Mouse (Mus musculus) mouse embryonic stem cell (cell line): ENCODE measurements around the gene Slc5a2.

Experiments used
- in situ Hi-C, 2 experiments: fragments of 300-500 bp; cut with MboI; formaldehyde crosslinking; loops; 1 replicate in 1 of 2; 3 replicates in 1 of 2; pipeline ENCODE4 v1.14.3; 2019 to 2020; ENCODE audit warnings: low sequenced_read_pairs in 2 of 2, low pct_unique_long_range_greater_than_20kb in 1 of 2, mixed read lengths in 1 of 2; ENCODE audit not compliant: unreplicated experiment in 1 of 2

Slc5a2 gene

GRCm38 (mm10) chr7:128265411-128265810, at the start of gene Slc5a2:
Gene Slc5a2, plus strand, starts transcription at chr7:128265657.
- in situ Hi-C loops = no loop called here

DNA sequence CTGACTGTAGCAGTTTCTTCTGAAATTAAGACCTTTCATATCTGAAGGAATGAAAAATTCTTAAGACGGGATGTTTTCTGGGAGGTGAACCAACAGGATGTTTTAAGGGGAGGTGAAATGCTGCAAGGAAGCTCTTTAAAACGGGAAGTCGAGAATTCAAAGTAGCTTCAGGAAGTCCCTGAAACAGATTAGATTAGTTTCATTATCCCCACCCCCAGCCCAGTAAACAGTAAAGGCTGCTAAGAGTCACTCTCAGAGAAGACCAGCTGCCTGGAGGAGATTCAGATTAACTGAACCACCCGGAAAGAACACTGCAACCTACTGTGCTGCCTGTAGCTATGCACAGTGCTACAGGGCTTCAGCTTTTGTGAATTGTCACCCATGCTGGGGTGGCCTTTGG, 45.5 kb upstream of the Slc5a2 start:
- in situ Hi-C loops = no loop called here

DNA sequence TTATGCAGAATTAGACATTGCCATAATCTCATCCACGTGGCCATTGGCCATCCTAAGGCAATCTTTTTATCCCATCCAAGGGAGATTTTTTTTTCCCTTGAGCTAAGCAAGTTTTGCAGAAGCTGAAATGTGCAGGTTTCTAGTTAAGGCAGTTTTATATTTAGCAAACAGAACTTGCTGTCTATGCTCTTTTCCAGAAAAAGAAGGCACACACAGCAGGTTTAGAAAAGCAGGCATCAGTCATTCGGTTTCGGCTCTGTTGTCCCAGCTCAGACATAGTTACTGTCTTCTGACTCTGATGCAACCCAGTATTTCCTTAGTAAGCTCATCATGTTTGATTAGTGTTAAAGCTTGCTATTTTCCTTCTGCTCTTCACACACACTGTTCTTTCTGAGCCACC, 44.5 kb upstream of the Slc5a2 start:
- in situ Hi-C loops = no loop called here

- in situ Hi-C loops = no loop called here
Observed at GRCm38 (mm10) chr7:128231741-128232140, 33.7 kb upstream of the Slc5a2 start.

GRCm38 (mm10) chr7:128234796-128235195, 30.7 kb upstream of the Slc5a2 start:
- in situ Hi-C loops = no loop called here

DNA sequence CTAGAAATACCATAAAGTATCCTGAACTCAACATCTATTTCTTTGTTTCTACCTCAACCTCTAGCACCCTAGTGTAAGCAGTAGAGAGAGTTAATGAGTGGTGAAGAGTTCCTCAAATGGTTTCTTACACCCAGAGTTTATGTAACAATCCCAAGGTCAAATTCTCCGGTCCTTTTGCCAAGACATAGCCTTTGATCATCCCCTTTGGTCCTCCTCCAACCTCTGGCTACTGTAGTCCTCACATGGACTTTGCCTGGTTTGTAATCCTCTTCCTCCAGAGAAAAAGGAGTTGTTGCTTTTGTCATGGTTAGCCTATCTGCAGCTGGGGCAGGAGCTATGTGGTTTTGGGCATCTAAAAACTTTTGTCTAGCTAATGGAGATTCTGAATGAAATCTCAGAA, 30.0 kb upstream of the Slc5a2 start:
- in situ Hi-C loops = no loop called here

DNA sequence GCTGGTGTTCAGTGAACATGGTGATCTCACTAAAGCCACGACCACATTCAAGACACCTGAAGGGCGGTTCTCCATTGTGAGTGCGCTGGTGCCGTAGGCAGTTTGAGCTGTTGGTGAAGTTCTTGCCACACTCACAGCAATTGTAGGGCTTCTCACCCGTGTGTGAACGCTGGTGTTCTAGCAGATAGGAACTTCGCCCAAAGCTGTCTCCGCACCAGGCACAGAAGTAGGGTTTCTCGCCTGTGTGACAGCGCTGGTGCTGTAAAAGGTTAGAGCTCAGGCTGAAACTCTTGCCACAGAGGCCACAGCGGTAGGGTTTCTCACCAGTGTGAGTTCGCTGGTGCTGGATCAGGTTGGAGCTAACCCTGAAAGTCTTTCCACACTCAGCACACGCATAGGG, 29.0 kb upstream of the Slc5a2 start:
- in situ Hi-C loops = no loop called here

DNA sequence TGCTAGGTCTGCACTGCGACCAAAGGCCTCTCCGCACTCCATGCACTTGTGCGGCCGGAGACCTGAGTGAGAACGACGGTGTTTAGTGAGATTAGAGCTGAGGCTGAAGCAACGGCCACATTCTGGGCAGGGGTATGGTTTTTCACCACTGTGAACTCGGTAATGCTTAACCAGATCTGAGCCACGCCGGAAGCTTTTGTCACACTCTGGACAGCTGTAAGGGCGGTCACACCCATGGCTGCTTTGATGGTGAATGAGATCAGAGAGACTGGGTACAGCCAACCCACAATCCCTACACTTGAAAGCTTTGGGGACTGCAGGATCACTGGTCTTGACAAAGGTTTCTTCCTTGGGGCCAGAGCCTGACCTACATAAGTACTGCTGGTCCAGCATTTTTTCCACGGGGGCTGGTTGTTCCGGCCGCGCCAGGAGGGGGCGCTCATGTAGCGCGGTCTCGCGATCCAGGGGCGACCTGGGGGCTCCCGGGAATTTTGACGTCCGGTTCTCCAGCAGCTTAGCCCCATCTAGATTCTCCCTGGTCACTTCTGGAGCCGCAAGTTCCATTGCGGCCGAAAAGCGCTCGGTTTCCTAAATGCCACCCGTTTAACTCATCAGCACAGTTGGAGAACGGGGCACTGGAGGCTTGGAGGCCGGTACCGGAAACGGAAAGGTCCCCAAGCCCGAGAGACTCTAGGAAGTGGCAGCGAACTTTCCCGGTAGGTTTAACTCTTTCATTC, 28.4 kb upstream of the Slc5a2 start, which contains the start of gene Armc5:
Armc5 (plus strand) TSS at position 487 of the 737 bp plus-strand sequence.
- in situ Hi-C loops = no loop called here

DNA sequence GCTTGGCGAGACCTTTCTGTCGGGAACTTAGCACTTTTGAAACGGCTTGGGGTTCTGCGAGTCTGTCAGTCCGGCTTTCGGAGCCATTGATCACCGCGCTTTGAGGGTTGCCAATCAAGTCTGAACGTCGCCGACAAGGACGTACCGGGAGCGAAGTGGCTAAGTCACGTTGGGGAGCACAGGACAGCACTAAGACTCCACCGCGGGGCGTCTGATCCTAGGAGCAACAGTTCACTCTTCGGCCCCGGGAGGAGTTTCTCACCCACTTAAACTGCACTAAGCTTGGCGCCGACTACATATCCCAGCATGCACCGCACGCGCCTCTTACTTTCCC, 27.9 kb upstream of the Slc5a2 start:
- in situ Hi-C loops = no loop called here

- in situ Hi-C loops = no loop called here
Observed at GRCm38 (mm10) chr7:128237927-128238778, 27.3 kb upstream of the Slc5a2 start, which contains the start of gene 9130023H24Rik. Gene 9130023H24Rik, minus strand, starts transcription at chr7:128238031.

- in situ Hi-C loops = no loop called here
Observed at GRCm38 (mm10) chr7:128238991-128239390, 26.5 kb upstream of the Slc5a2 start.

GRCm38 (mm10) chr7:128240131-128240784, 25.2 kb upstream of the Slc5a2 start:
- in situ Hi-C loops = loop anchor here (5.0 to 10.0 kb wide), 2 partner anchors 55 to 107 kb away; partner anchors contain the start of gene BC017158 (in 1 of the 2)

DNA sequence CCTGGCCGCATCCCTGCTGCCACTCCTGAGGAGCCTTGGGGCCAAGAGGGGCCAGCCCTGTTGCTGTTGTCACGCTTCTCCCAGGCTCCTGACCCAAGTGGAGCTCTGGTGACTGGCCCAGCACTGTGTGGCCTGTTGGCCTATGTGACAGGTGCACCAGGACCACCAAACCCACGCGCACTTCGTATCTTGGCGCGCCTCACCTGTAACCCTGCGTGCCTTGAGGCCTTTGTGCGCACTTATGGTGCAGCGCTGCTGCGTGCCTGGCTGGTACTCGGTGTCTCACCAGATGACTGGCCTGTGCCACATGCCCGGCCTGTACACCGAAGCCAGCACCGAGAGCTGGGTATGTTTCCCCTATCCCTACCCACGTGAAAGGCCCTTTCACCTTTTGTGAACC, 23.1 kb upstream of the Slc5a2 start:
- in situ Hi-C loops = loop anchor here (5.0 to 10.0 kb wide), 2 partner anchors 52 to 105 kb away; partner anchors contain the start of gene BC017158 (in 1 of the 2)

GRCm38 (mm10) chr7:128243921-128244320, 21.5 kb upstream of the Slc5a2 start:
- in situ Hi-C loops = loop anchor here (5.0 to 10.0 kb wide), 2 partner anchors 51 to 103 kb away; partner anchors contain the start of gene BC017158 (in 1 of the 2)

DNA sequence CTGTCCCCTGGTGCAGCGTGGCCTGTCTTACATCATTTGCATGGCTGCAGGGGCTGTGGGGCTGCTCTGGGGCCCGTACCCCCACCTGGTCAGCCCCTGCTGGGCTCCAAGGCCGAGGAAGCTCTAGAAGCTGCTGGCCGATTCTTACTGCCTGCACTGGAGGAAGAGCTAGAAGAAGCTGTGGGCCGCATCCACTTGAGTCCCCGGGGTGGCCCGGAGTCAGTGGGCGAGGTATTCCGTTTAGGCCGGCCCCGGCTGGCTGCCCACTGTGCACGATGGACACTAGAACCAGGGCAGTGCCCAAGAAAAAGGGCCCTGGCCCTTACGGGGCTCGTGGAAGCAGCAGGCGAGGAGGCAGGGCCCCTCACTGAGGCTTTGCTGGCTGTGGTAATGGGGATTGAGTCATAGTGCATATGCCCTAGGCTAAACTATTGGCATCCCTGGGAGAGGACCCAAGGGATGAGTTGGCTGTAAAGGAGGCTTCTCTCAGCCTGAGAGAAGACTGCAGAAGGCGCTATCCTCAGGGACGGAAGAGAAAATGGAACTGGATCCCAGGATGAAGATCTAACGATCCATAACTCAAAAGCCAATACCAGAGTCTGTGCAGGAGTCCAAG, 20.9 kb upstream of the Slc5a2 start:
- in situ Hi-C loops = loop anchor here (5.0 to 10.0 kb wide), 2 partner anchors 50 to 103 kb away; partner anchors contain the start of gene BC017158 (in 1 of the 2)

DNA sequence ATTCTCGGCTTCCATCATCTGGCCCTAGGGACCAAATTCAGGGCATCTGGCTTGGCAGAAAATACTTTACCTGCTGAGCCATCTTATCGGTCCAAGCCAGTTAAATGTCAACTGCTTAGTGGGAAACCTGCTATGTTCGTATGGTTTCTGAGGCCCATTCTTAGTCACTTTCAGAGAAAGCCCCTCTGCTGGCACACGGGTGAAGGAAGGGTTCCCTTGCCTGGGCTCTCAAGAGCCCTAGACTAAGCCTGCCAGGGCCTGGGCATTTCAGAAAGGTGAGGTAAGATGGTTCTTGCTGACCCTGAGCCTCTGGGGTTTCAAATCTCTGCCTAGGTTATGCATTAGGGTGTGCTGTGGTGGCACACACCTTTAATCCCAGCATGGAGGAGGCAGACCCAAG, 19.9 kb upstream of the Slc5a2 start:
- in situ Hi-C loops = loop anchor here in 1 of 2 experiments (10.0 kb wide), 1 partner anchor 49 kb away; the partner anchor contains the start of gene BC017158

GRCm38 (mm10) chr7:128246496-128247391, 18.7 kb upstream of the Slc5a2 start, which contains the start of gene Tgfb1i1:
Gene Tgfb1i1, plus strand, starts transcription at chr7:128246812.
- in situ Hi-C loops = loop anchor here in 1 of 2 experiments (10.0 kb wide), 1 partner anchor 48 kb away; the partner anchor contains the start of gene BC017158
